Mouse (Mus musculus) right cerebral cortex, adult 2 months (tissue): ENCODE results near the gene Mlycd.

Experiments used
- DNase-seq, 2 experiments: peaks; one replicate each; pipeline ENCODE4 v3.0.0; 2021 to 2022; ENCODE audit warnings: low spot score in 2 of 2

The Mlycd gene

GRCm38 (mm10) chr8:119403912-119404311 is 9.2 kb downstream of the Mlycd start:
- no peak for DNase-seq

- no peak for DNase-seq
Observed at GRCm38 (mm10) chr8:119404648-119405047, 10.0 kb downstream of the Mlycd start.

GRCm38 (mm10) chr8:119408311-119408710 is 13.6 kb downstream of the Mlycd start:
- DNase-seq = no peak

- no peak for DNase-seq
Observed at GRCm38 (mm10) chr8:119412037-119412734, 17.5 kb downstream of the Mlycd start.

- DNase-seq = peak; percentile 84 to 85
Observed at GRCm38 (mm10) chr8:119412735-119413498, 18.2 kb downstream of the Mlycd start.

GRCm38 (mm10) chr8:119413605-119414004 is 18.9 kb downstream of the Mlycd start:
- DNase-seq = no peak

GRCm38 (mm10) chr8:119420318-119420717 is 25.6 kb downstream of the Mlycd start:
- no peak for DNase-seq

- DNase-seq = no peak
Observed at GRCm38 (mm10) chr8:119421603-119422122, 27.0 kb downstream of the Mlycd start.

- no peak for DNase-seq
Observed at GRCm38 (mm10) chr8:119422123-119422711, 27.5 kb downstream of the Mlycd start.

- DNase-seq = no peak
Observed at GRCm38 (mm10) chr8:119423631-119424141, 29.0 kb downstream of the Mlycd start.

GRCm38 (mm10) chr8:119424199-119424733 is 29.6 kb downstream of the Mlycd start:
- no peak for DNase-seq

GRCm38 (mm10) chr8:119424740-119425139 is 30.1 kb downstream of the Mlycd start:
- DNase-seq = no peak

- DNase-seq = no peak
Observed at GRCm38 (mm10) chr8:119425533-119425932, 30.9 kb downstream of the Mlycd start.

GRCm38 (mm10) chr8:119426069-119426735 is 31.5 kb downstream of the Mlycd start:
- no peak for DNase-seq

GRCm38 (mm10) chr8:119427634-119428349 is 33.1 kb downstream of the Mlycd start:
- DNase-seq = no peak

GRCm38 (mm10) chr8:119428350-119428740 is 33.7 kb downstream of the Mlycd start:
- DNase-seq = no peak

- DNase-seq = no peak
Observed at GRCm38 (mm10) chr8:119428766-119429327, 34.2 kb downstream of the Mlycd start.

- DNase-seq = no peak
Observed at GRCm38 (mm10) chr8:119429552-119429951, 34.9 kb downstream of the Mlycd start.

GRCm38 (mm10) chr8:119430250-119430649 is 35.6 kb downstream of the Mlycd start:
- no peak for DNase-seq

GRCm38 (mm10) chr8:119430690-119431089 is 36.0 kb downstream of the Mlycd start:
- no peak for DNase-seq
